Mouse (Mus musculus): ENCODE data around the gene Gm20388. TPM values are rescaled to one million over a fixed set of nuclear protein-coding genes. Genes with fewer than 3 reads are reported as not detected.

The Gm20388 gene
- polyA plus RNA-seq, 1 experiment = 49.7 TPM

GRCm38 (mm10) chr8:120626461-120626860 lies 715.8 kb downstream of the Gm20388 start:
- 85% methylated on average over 11 of the region's 11 CpGs for WGBS
- Histone ChIP-seq H3K27ac (ENCODE audit: insufficient read depth, low read depth, low read length) (no peak overlapping the region), H3K4me3 (ENCODE audit: insufficient read depth, low read depth, low read length) (no peak overlapping the region), H3K36me3 (ENCODE audit: control insufficient read depth, insufficient read depth, low read length) (no peaks in the 10 kb centered on the region), H3K4me1 (ENCODE audit: control insufficient read depth, insufficient read depth, low read length) (no peaks in the 10 kb centered on the region), H3K27me3 (replicated peaks; ENCODE audit: control insufficient read depth, insufficient read depth, low read length) (no peaks in the 10 kb centered on the region)
- TF ChIP-seq CTCF (conservative IDR thresholded peaks at IDR 0.05; ENCODE audit: insufficient read depth, insufficient read length, low read depth, low read length) (no peak), POLR2A (IDR thresholded peaks at IDR 0.05; ENCODE audit: low read depth, low read length) (no peak)
- no peak for DNase-seq

DNA sequence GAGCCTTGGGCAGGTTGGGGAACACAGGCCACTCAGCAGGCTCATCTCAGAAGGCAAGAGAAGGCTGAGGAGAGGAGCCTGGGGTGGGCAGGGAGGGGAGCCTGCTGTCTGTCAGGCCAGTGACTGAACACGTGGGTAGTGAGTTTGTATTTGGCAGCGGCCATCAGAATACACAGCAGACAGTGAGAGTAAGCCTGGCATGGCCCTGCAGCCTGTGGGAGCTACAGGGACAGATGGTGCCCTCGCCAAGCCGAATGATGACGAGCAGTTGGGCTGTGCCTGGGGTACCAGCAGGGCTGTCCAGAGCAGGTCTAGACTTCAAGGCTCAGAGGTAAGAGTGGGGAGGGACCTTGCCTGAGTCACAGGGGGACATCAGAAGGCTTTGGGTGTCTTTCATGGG lies 716.7 kb downstream of the Gm20388 start:
- WGBS = 89% methylated on average over 5 of the region's 5 CpGs
- no peak overlapping the region for H3K27ac ChIP-seq (ENCODE audit: insufficient read depth, low read depth, low read length)
- H3K27me3 ChIP-seq (replicated peaks; ENCODE audit: control insufficient read depth, insufficient read depth, low read length) = no peaks in the 10 kb centered on the region
- no peaks in the 10 kb centered on the region for H3K4me1 ChIP-seq (ENCODE audit: control insufficient read depth, insufficient read depth, low read length)
- H3K36me3 ChIP-seq (ENCODE audit: control insufficient read depth, insufficient read depth, low read length) = no peaks in the 10 kb centered on the region
- H3K4me3 ChIP-seq (ENCODE audit: insufficient read depth, low read depth, low read length) = no peak overlapping the region
- DNase-seq = no peak
- no peak for TF ChIP-seq CTCF (conservative IDR thresholded peaks at IDR 0.05; ENCODE audit: insufficient read depth, insufficient read length, low read depth, low read length)
- TF ChIP-seq POLR2A (IDR thresholded peaks at IDR 0.05; ENCODE audit: low read depth, low read length) = no peak

GRCm38 (mm10) chr8:120630031-120630430 lies 719.4 kb downstream of the Gm20388 start:
- no peak for DNase-seq
- TF ChIP-seq CTCF (conservative IDR thresholded peaks at IDR 0.05; ENCODE audit: insufficient read depth, insufficient read length, low read depth, low read length) (no peak), POLR2A (IDR thresholded peaks at IDR 0.05; ENCODE audit: low read depth, low read length) (no peak)
- no peak overlapping the region for H3K4me3 ChIP-seq (ENCODE audit: insufficient read depth, low read depth, low read length)
- no peaks in the 10 kb centered on the region for H3K36me3 ChIP-seq (ENCODE audit: control insufficient read depth, insufficient read depth, low read length)
- 71% methylated on average over 5 of the region's 5 CpGs for WGBS
- no peak overlapping the region for H3K27ac ChIP-seq (ENCODE audit: insufficient read depth, low read depth, low read length)
- H3K27me3 ChIP-seq (replicated peaks; ENCODE audit: control insufficient read depth, insufficient read depth, low read length) = no peaks in the 10 kb centered on the region
- no peaks in the 10 kb centered on the region for H3K4me1 ChIP-seq (ENCODE audit: control insufficient read depth, insufficient read depth, low read length)

DNA sequence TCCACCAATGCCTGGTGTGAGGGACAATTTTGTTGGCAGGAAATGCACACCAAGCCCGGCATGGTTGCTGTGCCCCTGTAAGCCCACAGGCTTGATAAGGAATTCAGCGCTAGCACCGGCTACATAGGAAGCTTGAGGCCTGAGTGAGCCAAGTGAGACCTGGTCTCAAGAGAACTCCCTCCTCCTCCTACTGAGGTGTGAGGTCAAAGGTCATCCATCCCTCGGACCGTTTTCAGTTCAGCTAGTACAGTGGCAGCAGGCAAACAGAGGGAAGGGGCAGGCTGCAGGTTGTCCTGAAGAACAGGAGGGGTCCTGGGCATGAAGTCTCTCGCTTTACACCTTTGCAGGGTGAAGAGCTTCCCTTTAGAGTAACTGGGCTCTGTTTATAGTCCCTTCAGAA lies 720.2 kb downstream of the Gm20388 start:
- TF ChIP-seq POLR2A (IDR thresholded peaks at IDR 0.05; ENCODE audit: low read depth, low read length) (no peak), CTCF (conservative IDR thresholded peaks at IDR 0.05; ENCODE audit: insufficient read depth, insufficient read length, low read depth, low read length) (no peak)
- WGBS = 61% methylated on average over 6 of the region's 6 CpGs
- H3K27me3 ChIP-seq (replicated peaks; ENCODE audit: control insufficient read depth, insufficient read depth, low read length) = no peaks in the 10 kb centered on the region
- no peak for DNase-seq
- H3K27ac ChIP-seq (ENCODE audit: insufficient read depth, low read depth, low read length) = no peak overlapping the region
- no peaks in the 10 kb centered on the region for H3K4me1 ChIP-seq (ENCODE audit: control insufficient read depth, insufficient read depth, low read length)
- no peaks in the 10 kb centered on the region for H3K36me3 ChIP-seq (ENCODE audit: control insufficient read depth, insufficient read depth, low read length)
- no peak overlapping the region for H3K4me3 ChIP-seq (ENCODE audit: insufficient read depth, low read depth, low read length)

GRCm38 (mm10) chr8:120631441-120632375 lies 721.1 kb downstream of the Gm20388 start:
- Histone ChIP-seq H3K4me3 (ENCODE audit: insufficient read depth, low read depth, low read length) (no peak overlapping the region), H3K4me1 (ENCODE audit: control insufficient read depth, insufficient read depth, low read length) (no peaks in the 10 kb centered on the region), H3K27ac (ENCODE audit: insufficient read depth, low read depth, low read length) (no peak overlapping the region), H3K36me3 (ENCODE audit: control insufficient read depth, insufficient read depth, low read length) (no peaks in the 10 kb centered on the region), H3K27me3 (replicated peaks; ENCODE audit: control insufficient read depth, insufficient read depth, low read length) (no peaks in the 10 kb centered on the region)
- TF ChIP-seq POLR2A (IDR thresholded peaks at IDR 0.05; ENCODE audit: low read depth, low read length) = no peak
- TF ChIP-seq CTCF (conservative IDR thresholded peaks at IDR 0.05; ENCODE audit: insufficient read depth, insufficient read length, low read depth, low read length) = no peak
- DNase-seq = no peak
- WGBS = 90% methylated on average over 21 of the region's 21 CpGs

DNA sequence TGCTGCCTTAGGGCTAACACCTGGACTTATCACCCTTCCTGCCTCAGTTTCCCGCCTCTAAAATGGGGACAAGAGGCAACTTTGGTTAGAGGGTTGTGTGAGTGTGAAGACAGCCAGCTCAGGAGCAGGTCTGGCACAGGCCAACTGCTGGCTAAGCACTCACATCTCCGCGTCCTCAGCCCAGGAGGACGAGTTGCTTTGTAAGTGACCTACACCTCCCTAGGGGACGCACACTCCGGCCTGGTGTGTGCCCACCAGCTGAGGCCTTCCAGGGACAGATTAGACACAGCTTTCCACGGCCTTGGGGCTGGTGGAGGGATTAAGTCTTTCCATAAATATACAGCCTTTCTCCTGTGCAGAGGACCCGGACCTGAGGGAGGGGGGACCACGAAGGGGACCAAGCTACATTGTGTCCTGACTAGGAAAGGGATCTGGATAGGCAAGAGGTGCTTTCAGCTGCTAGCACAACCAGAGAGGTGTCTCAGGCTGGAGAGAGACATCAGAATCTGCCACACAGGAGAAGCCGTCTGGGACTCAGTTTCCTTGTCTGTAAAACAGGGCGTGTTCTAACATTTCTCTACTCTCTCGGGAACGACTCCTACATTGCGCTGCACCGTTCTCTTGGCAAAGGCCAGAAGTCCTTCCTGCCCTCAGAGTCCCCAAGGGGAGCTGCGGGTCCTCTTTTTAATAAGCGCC lies 722.5 kb downstream of the Gm20388 start:
- WGBS = 70% methylated on average over 17 of the region's 17 CpGs
- Histone ChIP-seq H3K27ac (ENCODE audit: insufficient read depth, low read depth, low read length) (no peak overlapping the region), H3K27me3 (replicated peaks; ENCODE audit: control insufficient read depth, insufficient read depth, low read length) (no peaks in the 10 kb centered on the region), H3K4me3 (ENCODE audit: insufficient read depth, low read depth, low read length) (0 out of 2 replicates have a peak overlapping the region, but pooled peaks have one; percentile 40), H3K36me3 (ENCODE audit: control insufficient read depth, insufficient read depth, low read length) (no peaks in the 10 kb centered on the region), H3K4me1 (ENCODE audit: control insufficient read depth, insufficient read depth, low read length) (no peaks in the 10 kb centered on the region)
- no peak for DNase-seq
- TF ChIP-seq CTCF (conservative IDR thresholded peaks at IDR 0.05; ENCODE audit: insufficient read depth, insufficient read length, low read depth, low read length) (no peak), POLR2A (IDR thresholded peaks at IDR 0.05; ENCODE audit: low read depth, low read length) (no peak)

Data from kidney, adult 2 months (tissue).